Mouse (Mus musculus) liver, postnatal 0 days (tissue): ENCODE measurements around the gene Zfp821.

Experiments used
- CTCF ChIP-seq: sonication (generic); IDR thresholded peaks from 2 replicates; pipeline ENCODE4 v1.5.1; 2016; ENCODE audit warnings: antibody characterized with exemption, low read depth
- EP300 ChIP-seq: IDR thresholded peaks from 2 replicates; pipeline ENCODE4 v1.6.1; 2016; ENCODE audit warnings: antibody characterized with exemption, low read depth, mild to moderate bottlenecking

DNA sequence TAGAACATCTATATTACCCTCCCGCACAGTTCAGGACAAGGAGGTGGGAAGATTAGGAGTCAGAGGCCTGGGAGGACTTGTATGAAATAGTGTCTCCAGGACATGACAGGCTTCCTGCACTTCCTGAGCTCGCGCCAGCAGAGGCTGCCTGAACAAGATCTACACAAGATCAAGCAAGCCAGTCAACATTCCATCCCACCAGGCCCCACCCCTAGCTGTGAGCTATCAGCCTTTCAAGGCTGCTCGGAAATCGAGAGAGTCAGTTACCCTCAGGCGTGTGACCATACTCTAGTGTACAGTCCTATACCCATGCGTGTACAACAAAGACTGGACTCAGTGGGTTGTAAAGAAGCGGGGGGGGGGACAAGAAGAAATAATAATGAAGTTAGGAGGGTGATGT lies 49.4 kb downstream of the Zfp821 start:
- no peak for TF ChIP-seq CTCF
- TF ChIP-seq EP300 = no peak
